Mouse (Mus musculus): ENCODE data around the gene Ndnf.

Gene Ndnf

GRCm38 (mm10) chr6:65671451-65671850, at the start of gene Ndnf:
Ndnf (plus strand) TSS chr6:65671590.
- peak; percentile 22 for DNase-seq

GRCm38 (mm10) chr6:65623016-65623715, 48.2 kb upstream of the Ndnf start:
- no peak for DNase-seq

DNA sequence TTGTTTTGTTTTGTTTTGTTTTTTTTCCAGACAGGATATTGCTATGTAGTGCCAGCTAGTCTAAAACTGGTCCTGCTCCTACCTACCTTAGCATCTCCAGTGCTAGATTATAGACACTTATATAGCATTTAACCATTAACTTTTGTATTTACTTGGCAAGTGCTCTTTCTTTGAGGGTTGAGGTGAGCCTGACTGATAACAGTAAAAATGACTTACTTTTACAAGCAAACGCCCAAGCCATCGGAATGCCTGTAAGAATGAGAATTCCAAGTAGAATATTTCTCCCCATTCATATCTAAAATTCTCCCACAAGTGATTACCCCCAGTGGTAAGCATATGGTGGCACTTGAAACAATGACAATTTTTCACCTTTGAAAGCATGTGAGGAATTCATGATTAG, 40.8 kb upstream of the Ndnf start:
- DNase-seq, result no peak

DNA sequence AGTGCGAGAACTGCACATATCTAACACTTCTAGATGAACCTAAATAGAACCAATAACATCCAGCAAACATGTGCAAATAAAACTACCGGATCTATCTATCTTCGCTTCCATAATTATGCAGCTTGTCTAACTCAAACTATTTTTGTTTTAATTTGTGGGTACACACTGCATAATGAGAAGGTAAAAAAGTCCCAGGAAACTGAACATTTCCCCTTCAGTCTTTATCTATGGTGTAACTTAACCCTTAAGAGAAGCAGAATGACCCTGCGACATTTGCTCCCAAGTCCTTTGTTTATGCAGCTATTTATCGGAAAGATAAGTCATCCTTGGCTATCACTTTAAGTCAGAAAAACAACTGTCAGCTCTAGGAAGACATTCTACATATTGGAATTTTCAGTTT, 39.2 kb upstream of the Ndnf start:
- DNase-seq, result no peak

GRCm38 (mm10) chr6:65642431-65642830, 29.0 kb upstream of the Ndnf start:
- no peak for DNase-seq

GRCm38 (mm10) chr6:65644110-65644509, 27.3 kb upstream of the Ndnf start:
- no peak for DNase-seq

GRCm38 (mm10) chr6:65646408-65646807, 25.0 kb upstream of the Ndnf start:
- DNase-seq, result no peak

- DNase-seq, result no peak
Measured at GRCm38 (mm10) chr6:65647731-65648130, 23.7 kb upstream of the Ndnf start.

- DNase-seq, result no peak
Measured at GRCm38 (mm10) chr6:65651376-65651775, 20.0 kb upstream of the Ndnf start.

DNA sequence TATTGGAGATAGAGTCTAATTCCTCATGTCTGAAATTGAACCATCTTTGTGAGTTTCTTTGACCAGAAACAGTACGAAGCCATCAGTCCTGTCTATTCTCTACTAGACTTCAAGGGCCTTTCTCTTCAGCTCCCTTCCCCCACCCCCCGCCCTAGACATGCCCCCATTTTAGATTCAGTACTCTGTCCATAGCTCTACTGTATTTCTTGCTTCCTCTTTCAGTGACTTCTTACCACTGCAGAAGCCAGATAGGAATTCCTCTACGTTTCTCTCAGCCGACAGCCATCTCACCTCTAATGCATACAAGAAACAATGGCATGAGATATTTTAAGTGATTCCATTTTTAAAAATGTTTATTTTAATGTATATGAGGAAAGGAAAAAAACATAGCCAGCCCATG, 10.1 kb upstream of the Ndnf start:
- DNase-seq, result no peak

DNA sequence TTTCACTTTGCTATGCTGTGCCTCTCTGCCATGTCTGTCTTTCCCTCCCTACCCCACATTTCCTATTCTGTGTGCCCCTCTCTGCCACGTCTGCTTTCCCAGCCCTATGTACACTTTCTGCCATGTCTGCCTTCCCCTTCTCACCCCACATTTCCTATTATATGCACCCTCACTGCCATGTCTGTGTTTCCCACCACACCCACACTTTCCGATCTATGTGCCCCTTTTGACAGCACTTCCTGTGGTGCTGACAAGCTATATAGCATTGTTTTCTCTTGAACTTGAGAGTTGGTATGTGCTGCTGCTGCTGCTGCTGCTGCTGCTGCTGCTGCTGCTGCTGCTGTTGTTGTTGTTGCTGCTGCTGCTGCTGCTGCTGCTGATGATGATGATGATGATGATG, 9.3 kb upstream of the Ndnf start:
- DNase-seq, result no peak

- no peak for DNase-seq
Measured at GRCm38 (mm10) chr6:65663990-65664389, 7.4 kb upstream of the Ndnf start.

GRCm38 (mm10) chr6:65666295-65666694, 5.1 kb upstream of the Ndnf start:
- DNase-seq, result no peak

- no peak for DNase-seq
Measured at GRCm38 (mm10) chr6:65669971-65670370, 1.4 kb upstream of the Ndnf start.

DNA sequence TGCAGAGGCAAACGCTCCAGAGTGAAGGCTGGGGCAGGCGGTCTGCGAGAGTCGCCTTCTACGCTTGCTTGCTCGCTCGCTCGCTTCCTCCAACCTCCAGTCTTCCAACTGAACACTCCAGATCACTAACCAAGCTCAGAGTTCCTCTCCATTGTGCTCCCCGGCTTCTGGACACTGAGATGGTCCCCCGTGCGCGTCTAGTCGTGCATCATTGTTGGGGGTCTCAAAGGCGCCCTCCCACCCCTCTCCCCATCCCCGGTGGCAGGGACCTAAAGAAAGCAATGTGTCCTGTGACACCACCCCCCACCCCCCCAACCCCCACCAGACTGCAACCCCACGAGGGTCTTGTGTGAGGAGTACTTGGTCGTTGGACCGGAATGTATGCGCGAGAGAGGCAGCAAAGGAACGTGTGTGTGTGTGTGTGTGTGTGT, 394 bp upstream of the Ndnf start:
- no peak for DNase-seq

DNA sequence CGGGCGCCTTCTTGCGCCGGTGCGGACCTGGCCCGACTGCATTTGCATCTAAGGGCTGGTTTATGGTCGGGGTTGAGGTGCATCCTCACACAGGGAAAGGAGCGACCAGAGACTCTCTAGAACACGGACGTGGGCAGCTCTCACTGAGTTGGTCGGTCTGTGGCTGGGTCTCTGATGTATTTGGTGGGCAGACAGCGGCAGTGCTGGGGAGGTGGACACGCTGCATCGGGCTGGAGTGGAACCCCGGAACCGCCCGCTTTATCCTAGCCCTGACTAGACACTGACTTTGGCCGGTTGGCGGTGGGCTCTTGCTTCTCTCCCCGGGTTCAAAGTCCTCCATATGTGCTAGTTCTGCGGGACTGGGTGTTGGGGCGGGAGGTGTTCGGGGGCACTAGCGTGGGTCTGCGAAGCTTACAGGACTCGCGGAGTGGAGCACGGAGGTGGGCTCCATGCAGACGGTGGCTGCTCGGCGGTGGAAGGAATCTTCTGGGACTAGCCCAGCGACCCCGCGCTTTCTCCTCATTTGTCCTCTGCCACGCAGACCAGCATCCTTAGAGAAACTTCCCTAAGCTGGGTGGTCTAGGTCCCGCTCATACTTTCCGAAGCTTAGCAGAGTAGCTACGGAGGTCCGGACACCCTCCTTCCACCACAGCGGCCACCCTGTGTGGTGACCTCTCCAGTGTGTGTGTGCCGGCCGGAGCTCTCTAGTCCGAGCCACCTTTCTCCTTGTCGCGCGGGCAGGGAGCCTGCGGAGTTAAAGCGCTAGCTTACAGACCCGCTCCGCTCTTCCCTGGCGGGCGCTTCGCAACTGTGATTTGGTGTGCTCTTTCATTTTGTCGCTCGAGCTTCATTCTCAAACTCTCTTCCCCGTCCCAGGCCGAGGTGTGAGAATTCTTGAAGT, 991 bp downstream of the Ndnf start:
- no peak for DNase-seq

DNA sequence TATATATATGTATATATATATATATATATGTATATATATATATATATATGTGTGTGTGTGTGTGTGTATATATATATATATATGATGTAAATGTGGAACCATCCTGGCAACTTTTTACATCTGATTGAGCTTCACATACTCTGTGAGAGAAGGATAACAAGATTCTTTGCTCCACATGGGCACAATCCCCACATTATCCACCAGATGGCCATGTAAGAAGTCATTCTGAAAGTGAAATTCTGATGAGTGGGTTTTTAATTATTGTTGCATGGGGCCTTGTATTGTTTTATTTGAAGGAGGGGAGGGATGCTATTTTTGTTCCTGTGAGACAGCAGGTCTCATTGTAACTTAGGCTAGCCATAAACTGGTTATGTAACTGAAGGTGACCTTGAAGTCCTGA, 22.5 kb downstream of the Ndnf start:
- no peak for DNase-seq

DNA sequence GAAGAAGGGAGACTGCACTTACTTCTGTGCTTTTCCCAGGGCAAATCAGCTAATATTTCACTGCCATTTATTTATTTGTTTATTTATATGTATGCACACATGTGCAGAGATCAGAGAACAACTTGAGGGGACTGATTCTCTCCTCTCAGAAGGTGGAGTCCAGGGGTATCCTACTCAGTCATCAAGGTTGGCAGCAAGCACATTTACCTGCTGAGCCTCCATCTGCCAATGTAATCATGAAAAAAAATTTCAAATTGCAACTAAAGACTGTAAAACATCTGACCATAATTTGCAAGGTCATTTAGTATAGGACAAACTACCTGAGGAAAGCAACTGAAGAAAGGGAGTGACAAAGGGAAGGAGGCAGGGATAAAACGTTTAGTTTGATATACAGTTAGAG, 49.3 kb downstream of the Ndnf start:
- DNase-seq, result no peak

DNA sequence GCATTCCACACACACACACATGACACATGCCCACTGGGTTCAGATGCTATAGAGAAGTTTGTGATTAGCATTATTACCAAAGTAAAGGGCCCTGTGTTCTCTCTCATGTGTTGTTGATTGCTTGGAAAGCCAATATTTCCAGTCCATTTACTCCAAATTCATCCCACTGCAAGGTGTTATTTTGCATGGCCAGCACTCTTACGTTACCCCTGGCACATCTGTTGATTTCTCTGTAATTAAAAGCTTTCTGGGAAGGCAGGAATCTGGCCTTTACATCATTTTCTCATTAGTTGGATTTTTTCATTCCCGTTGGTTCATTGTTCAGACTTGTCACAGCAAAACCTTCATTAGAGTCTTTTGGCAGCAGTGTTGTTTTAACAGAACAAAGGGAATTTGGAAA, 54.3 kb downstream of the Ndnf start:
- DNase-seq, result no peak

- no peak for DNase-seq
Measured at GRCm38 (mm10) chr6:65728261-65728660, 56.9 kb downstream of the Ndnf start.

- DNase-seq, result no peak
Measured at GRCm38 (mm10) chr6:65739442-65739841, 68.1 kb downstream of the Ndnf start.

- DNase-seq, result no peak
Measured at GRCm38 (mm10) chr6:65743144-65743870, 71.9 kb downstream of the Ndnf start.

GRCm38 (mm10) chr6:65743871-65744202, 72.4 kb downstream of the Ndnf start:
- DNase-seq, result no peak

DNA sequence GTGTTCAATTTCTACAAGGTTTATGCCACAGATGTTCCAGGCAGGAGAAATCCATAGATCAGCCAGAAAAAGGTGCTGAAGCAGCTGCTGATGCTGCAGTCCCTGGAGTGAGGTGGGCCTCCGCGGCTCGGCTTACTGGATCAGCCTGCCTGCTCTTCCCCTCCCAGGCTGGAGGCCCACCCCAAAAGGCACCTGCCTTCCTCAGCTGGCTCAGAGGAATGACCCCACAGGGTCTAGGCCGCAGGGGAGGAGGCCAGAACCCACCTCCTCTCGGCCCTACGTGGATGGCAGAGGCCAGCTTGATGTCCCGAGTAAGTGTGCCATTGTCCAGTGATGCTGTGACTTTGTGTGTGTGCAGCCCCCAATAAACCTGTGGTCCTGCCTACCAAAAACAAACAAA, 86.8 kb downstream of the Ndnf start:
- no peak for DNase-seq
